Mouse (Mus musculus) megakaryocyte, embryonic 14.5 days (primary cell): ENCODE data around the gene Elovl5.

Source experiments
- FLI1 ChIP-seq: IDR thresholded peaks from 2 replicates; pipeline ENCODE4 v1.6.1; 2012; ENCODE audit warnings: low read length, inconsistent platforms, mixed read lengths
- GATA1 ChIP-seq: IDR thresholded peaks from 3 replicates; pipeline ENCODE4 v1.6.1; 2012; ENCODE audit warnings: mixed read lengths, low read length, inconsistent platforms, borderline replicate concordance

- TF ChIP-seq GATA1 (no peak), FLI1 (no peak)
Measured at GRCm38 (mm10) chr9:77954496-77954895, 37.3 kb downstream of the Elovl5 start.
